Mouse (Mus musculus) bone marrow, adult 2 months (tissue): ENCODE data around the gene Rps6kb2.

Source experiments
- CTCF ChIP-seq: fragments of 200-500 bp; IDR thresholded peaks from 2 replicates; pipeline ENCODE4 v1.5.1; 2011; ENCODE audit warnings: low read length, control low read depth; ENCODE audit not compliant: control insufficient read depth, insufficient read depth
- POLR2A ChIP-seq: fragments of 200-500 bp; IDR thresholded peaks from 2 replicates; pipeline ENCODE4 v1.6.1; 2011; ENCODE audit warnings: low read depth, mild to moderate bottlenecking, control low read depth, low read length, borderline replicate concordance; ENCODE audit not compliant: control insufficient read depth

DNA sequence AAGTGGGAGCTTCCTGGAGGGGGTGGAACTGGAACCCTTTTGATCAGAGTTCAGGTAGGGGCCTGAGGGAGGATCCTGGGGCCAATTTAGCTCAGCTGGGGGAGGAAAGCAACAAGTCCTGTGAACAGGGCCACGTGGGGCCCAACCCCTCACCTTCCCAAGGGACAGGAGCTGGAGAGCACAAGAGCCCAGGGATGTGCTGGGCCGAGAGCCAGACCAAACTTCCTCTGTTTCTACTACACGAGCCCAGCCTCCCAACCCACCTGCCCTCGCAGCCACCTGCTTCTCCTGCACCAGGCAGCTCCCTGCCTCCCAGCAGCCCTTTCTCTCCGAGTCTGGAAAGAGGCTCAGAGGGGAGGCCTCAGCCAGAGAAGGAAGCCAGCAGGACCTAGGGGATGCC lies 33.4 kb upstream of the Rps6kb2 start:
- no peak for TF ChIP-seq POLR2A
- no peak for TF ChIP-seq CTCF
